Mouse (Mus musculus): ENCODE measurements at regions not wholly inside any gene's neighbourhood (a gene's known extent, or its start where the extent isn't known, plus 50 kb on each side); places are given as distances from the start of the nearest gene placed in this dataset.

- TF ChIP-seq TCF3 (IDR thresholded peaks at IDR 0.05; ENCODE audit: insufficient read length, low read depth) (no peak), POLR2AphosphoS2 (IDR thresholded peaks at IDR 0.05; ENCODE audit: insufficient read length, low read depth) (no peak), USF1 (IDR thresholded peaks at IDR 0.05; ENCODE audit: low read depth) (no peak), E2F4 (IDR thresholded peaks at IDR 0.05; ENCODE audit: insufficient read depth) (no peak), TCF12 (IDR thresholded peaks at IDR 0.05; ENCODE audit: insufficient read depth, poor library complexity, severe bottlenecking) (no peak), MAX (IDR thresholded peaks at IDR 0.05; ENCODE audit: low read depth) (no peak), SRF (IDR thresholded peaks at IDR 0.05; ENCODE audit: control insufficient read depth, insufficient read length, low read depth) (no peak), CEBPB (IDR thresholded peaks at IDR 0.05; ENCODE audit: insufficient read depth, poor library complexity, severe bottlenecking) (no peak), MYOG (IDR thresholded peaks at IDR 0.05; ENCODE audit: control insufficient read depth in 1 of 3, insufficient read depth in 1 of 3, insufficient read length in 2 of 3, low read depth in 2 of 3) (no peak), REST (IDR thresholded peaks at IDR 0.05; ENCODE audit: insufficient read depth, insufficient read length) (no peak), MYOD1 (IDR thresholded peaks at IDR 0.05; ENCODE audit: control insufficient read depth in 1 of 3, insufficient read length in 2 of 3, low read depth in 2 of 3) (no peak), POLR2A (IDR thresholded peaks at IDR 0.05; ENCODE audit: insufficient read length, low read depth) (no peak)
- Histone ChIP-seq H3K4me3 (no peak overlapping the region), H3K36me3 (ENCODE audit: control insufficient read depth, insufficient read depth) (no peaks in the 10 kb centered on the region), H3K4me2 (ENCODE audit: low read depth) (no peak overlapping the region), H3K27me3 (ENCODE audit: control insufficient read depth, insufficient read depth, insufficient read length) (no peaks in the 10 kb centered on the region), H3K79me2 (ENCODE audit: control insufficient read depth, insufficient read depth) (no peaks in the 10 kb centered on the region), H3ac (ENCODE audit: control insufficient read depth, insufficient read length) (no peak overlapping the region)
These were observed 91.5 kb upstream of the Ccng1 start for GRCm38 (mm10) chr11:40846586-40846985.

GRCm38 (mm10) chr11:40835393-40835792, 80.3 kb upstream of the Ccng1 start:
- Histone ChIP-seq H3K27me3 (ENCODE audit: control insufficient read depth, insufficient read depth, insufficient read length) (no peaks in the 10 kb centered on the region), H3K79me2 (ENCODE audit: control insufficient read depth, insufficient read depth) (no peaks in the 10 kb centered on the region), H3K36me3 (ENCODE audit: control insufficient read depth, insufficient read depth) (no peaks in the 10 kb centered on the region), H3ac (ENCODE audit: control insufficient read depth, insufficient read length) (no peak overlapping the region), H3K4me2 (ENCODE audit: low read depth) (no peak overlapping the region), H3K4me3 (no peak overlapping the region)
- no peak for TF ChIP-seq MYOG (IDR thresholded peaks at IDR 0.05; ENCODE audit: control insufficient read depth in 1 of 3, insufficient read depth in 1 of 3, insufficient read length in 2 of 3, low read depth in 2 of 3)
- TF ChIP-seq MAX (IDR thresholded peaks at IDR 0.05; ENCODE audit: low read depth) = no peak
- no peak for TF ChIP-seq USF1 (IDR thresholded peaks at IDR 0.05; ENCODE audit: low read depth)
- no peak for TF ChIP-seq POLR2AphosphoS2 (IDR thresholded peaks at IDR 0.05; ENCODE audit: insufficient read length, low read depth)
- TF ChIP-seq CEBPB (IDR thresholded peaks at IDR 0.05; ENCODE audit: insufficient read depth, poor library complexity, severe bottlenecking) = no peak
- no peak for TF ChIP-seq TCF3 (IDR thresholded peaks at IDR 0.05; ENCODE audit: insufficient read length, low read depth)
- no peak for TF ChIP-seq TCF12 (IDR thresholded peaks at IDR 0.05; ENCODE audit: insufficient read depth, poor library complexity, severe bottlenecking)
- TF ChIP-seq REST (IDR thresholded peaks at IDR 0.05; ENCODE audit: insufficient read depth, insufficient read length) = no peak
- no peak for TF ChIP-seq E2F4 (IDR thresholded peaks at IDR 0.05; ENCODE audit: insufficient read depth)
- no peak for TF ChIP-seq SRF (IDR thresholded peaks at IDR 0.05; ENCODE audit: control insufficient read depth, insufficient read length, low read depth)
- TF ChIP-seq MYOD1 (IDR thresholded peaks at IDR 0.05; ENCODE audit: control insufficient read depth in 1 of 3, insufficient read length in 2 of 3, low read depth in 2 of 3) = no peak
- no peak for TF ChIP-seq POLR2A (IDR thresholded peaks at IDR 0.05; ENCODE audit: insufficient read length, low read depth)

All from myocyte (in vitro differentiated cells).